Mouse (Mus musculus) G1E-ER4 (cell line): Measurements from ENCODE around the gene Trmt61a. TPM values are rescaled to one million over a fixed set of nuclear protein-coding genes. Genes with fewer than 3 reads are reported as not detected.

ENCODE experiments used
- GATA1 ChIP-seq: IDR thresholded peaks from one replicate; pipeline ENCODE4 v1.8.0; 2012; ENCODE audit warnings: low read length, inconsistent platforms
- polyA plus RNA-seq: library from polyadenylated mRNA; stranded (reverse); fragments of >175 nt; gene quantifications from 2 replicates; pipeline ENCODE4 v1.2.3, GENCODE M21; 2012

The Trmt61a gene
- polyA plus RNA-seq: 37.8 and 43.0 TPM in 2 replicates

- no peak for TF ChIP-seq GATA1
Measured at GRCm38 (mm10) chr12:111677882-111678669, at the start of gene Trmt61a. TSS of gene Trmt61a (plus strand) at chr12:111678105.

DNA sequence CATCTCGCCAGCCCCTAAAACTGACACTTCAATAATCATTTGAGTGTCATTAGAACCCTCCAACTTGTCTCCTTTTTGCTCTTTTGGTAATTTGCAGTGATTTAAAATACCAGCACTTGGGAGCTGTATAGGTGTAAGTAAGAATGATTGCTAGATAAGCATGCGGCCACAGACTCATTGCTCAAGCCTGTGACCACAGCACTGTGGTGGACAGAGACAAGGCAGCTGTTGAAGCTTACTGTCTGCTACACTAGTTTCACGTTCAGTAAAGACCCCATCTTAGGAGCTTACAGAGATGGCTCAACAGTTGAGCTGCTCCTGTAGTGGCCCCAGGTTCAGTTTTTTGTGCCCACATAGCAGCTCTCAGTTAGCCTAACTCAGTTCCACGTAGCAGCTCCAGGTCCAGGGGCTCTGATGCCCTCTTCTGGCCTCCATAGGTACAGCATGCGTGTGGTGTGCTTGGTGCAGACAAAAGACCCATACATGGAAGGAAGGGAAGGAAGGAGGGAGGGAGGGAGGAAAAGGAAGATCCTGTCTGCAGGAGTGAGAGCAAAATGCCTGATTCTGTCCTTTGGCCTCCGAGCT is 29.8 kb upstream of the Trmt61a start:
- no peak for TF ChIP-seq GATA1

GRCm38 (mm10) chr12:111652953-111653352 is 25.0 kb upstream of the Trmt61a start:
- no peak for TF ChIP-seq GATA1

- no peak for TF ChIP-seq GATA1
Measured at GRCm38 (mm10) chr12:111653434-111653833, 24.5 kb upstream of the Trmt61a start.

DNA sequence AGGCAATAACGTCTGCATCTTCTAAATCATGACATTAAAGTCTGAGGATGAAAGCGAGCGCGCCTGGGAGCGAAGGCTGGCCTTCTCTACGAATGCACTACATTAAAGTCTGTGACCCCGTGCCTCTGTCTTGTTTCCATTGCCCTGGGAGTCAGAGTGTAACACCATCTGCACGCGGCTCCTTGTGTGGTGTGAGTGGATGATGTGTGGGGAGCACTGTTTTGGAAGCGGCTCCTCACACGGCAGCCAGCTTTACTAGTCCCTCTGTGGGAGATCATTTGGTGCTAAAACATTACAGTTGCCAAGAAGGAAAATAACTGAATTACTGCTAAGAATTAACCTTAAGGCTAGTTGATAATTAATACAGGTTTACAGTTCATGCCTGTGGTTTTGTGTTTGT is 22.2 kb upstream of the Trmt61a start:
- TF ChIP-seq GATA1: no peak

DNA sequence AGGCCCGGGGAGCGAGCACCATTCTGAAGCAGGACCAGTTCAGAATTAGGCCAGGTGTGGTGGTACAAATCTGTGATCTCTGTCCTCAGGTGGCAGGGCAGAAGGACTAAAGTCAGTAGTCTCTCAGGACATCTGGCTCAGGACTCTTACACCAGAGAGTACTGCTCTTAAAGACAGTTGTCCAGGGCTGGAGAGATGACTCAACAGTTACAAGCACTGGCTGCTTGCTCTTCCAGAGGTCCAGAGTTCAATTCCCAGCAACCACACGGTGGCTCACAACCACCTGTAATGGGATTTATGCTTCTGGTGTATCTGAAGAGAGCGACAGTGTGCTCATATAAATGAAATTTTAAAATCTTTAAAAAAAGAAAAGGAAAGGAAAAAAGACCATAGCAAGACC is 18.6 kb upstream of the Trmt61a start:
- TF ChIP-seq GATA1: no peak

DNA sequence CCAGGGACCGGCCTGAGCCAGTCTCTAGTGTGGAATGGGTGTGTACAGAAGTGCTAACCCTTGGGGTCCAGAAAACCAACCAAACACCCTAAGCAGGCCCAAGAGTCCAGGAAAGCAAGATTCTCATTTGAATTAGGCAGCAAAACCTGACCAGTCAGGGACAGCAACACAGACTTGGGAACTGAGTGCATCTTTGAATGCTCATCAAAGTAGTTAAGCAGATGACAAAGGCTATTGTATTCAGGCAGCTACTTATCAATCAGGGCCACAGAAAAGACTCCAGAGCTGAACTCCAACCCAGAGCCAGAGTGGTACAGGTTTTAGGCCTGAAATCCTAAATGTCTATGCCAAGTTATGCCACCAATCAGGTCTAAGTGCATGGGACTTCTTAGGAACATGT is 17.3 kb upstream of the Trmt61a start:
- no peak for TF ChIP-seq GATA1

DNA sequence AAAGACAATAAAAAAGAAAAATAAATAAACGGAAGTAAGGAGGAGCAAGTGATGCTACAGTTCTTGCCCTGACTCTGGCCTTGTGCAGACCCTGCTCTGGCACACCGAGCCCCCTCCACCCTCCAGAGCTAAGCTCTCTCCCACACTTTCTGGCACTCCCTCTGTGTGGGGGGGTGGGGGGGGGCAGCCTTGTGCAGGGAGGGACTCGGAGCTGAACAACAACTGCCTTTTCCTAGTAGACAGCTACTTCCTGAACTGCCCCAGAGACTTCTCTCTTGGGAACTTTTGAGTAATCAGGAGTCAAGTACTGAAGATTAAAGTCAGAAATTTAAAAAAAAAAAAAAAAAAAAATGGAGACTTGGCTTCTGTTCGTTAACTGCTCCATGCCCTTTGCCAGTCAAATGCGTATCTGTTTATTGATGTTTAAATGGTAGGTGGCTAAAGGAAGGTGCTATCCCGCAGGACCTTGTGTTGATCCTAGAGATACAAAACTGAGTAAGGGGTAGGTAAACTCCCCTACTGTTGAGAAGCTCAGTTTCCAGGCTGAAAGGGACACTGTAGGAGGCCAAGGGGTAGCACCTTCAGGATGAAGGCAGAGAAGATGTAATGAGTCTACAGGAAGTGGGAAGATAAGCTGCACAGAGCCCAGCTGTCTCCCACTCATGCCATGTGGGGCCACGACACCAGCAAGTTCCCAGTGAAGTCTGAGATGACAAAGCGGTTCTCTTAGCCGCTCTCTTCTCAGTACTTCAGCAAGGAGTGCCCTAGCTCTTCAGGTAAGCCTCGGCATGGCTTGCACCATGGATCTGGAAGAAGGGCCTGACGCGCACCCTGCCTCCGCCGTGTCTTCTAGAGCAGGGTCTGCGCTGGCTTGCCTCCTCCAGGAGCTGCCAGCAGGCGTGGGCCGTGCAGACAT is 14.4 kb upstream of the Trmt61a start:
- TF ChIP-seq GATA1: no peak

- TF ChIP-seq GATA1: no peak
Measured at GRCm38 (mm10) chr12:111664144-111664634, 13.7 kb upstream of the Trmt61a start.

DNA sequence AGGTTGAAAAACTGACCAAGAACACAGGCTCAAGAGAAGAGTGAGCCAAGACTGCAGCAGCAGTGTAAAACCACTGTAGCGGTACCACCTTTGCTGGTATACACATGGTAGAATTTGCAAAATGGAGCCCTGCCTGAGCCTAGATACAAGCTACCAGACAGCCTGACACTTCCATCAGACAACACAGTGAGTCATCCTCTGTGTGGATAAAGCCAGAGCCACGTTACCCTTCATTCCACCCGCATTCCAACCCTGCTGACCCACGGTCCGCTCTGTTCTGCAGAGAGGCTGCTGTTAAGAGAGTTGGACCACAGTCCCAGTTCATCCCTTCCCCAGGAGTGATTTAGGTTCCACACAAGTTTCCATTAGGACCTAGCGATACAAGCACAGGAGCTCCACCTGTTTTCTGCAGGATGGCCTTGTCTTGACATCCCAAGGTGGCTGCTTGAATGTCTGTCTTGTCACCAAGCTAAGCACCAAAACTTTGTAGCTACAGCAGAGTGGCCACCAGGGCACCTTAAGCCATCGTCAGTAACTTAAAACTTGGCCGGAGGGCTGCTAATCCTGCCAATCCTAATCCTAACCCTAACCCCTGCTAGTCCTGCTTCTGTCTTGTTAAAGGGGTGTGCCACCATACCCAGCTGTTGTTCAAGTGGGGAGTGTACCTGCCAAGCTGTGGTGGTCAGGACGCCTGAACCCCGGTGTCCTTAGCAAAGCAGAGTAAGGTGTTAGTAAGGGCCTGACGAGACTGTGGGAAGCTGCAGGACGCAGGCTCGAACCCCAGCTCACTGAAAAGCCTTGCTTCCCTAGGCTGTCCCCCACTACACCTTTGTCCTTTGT is 12.6 kb upstream of the Trmt61a start:
- TF ChIP-seq GATA1: no peak

DNA sequence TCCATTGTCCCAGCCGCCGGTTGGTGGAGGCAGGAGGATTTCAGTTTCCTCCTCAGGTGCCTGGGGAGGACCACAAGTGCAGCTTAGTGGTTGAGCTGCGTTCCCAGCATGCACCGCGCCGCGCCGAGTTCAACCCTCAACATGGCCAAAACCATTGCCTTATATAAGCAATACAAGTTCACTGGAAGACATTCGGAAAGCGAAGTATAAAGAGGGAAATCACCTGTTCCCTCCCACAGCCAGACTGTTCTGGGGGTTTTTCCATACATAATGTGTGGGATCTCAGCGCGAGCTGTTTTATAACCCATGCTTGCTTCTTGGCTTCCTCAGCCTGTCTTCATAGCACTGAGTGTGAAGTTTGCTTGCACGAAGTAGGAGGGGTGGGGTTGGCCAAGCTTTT is 11.5 kb upstream of the Trmt61a start:
- no peak for TF ChIP-seq GATA1

- no peak for TF ChIP-seq GATA1
Measured at GRCm38 (mm10) chr12:111667421-111667820, 10.5 kb upstream of the Trmt61a start.

DNA sequence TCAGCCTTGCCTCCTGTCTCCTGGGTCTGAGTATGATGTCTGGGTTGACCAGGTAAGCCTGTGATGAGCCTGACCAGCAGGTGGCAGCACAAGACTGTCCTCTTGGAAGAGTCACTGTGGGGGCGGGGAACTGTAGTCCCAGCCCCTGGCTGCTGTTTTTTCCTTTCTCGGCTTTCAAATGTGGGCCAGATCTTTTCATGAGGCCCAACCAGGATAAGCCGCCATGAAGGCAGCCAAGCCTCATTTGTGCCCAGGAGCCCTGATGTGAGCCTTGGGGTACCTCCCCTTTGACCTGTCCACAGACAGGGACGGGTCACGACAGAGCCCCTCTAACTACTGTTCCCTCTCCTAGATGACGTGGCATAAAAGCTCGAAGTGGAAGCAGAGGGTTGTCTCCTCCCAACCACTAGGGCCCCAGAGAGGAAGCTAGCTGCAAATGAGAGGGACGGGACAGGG is 9.4 kb upstream of the Trmt61a start:
- TF ChIP-seq GATA1: no peak

DNA sequence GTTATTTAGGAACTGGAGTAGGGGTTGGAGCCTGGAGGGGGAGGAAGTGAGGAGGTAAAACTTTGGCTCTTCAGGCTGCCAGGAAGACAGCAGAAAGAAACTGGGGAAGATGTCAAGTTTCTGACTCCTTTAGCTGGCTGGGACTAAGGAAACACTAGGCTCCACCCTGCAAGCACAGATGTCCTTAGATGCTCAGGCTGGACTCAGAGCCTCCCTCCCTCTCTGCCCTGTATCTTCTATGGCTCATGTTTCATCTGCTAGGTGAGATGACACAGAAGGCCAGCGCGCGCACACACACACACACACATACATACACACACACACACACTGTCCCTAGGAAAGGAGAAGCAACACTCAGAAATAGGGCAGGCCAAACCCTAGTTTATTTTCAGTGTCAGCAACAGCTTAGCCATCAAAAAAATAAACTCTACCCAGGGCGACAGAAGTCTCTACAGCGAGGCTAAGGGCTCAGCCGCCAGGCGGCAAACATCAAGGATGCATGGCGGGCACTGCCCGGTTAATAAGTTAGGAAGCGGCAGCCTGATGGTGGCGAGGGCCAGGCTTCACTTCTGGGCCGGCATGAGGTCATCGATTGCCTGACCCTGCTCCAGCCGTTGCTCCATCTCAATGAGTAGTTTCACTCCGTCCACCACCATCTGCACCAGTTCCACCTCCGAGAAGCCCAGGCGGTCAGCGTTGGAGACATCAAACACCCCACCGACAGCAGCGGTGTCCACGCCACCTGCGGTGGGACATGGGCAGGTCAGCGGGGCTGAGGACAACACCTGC is 8.7 kb upstream of the Trmt61a start:
- no peak for TF ChIP-seq GATA1
